Mouse (Mus musculus) hindbrain, embryonic 12.5 days (tissue): ENCODE measurements around the gene Gm10320. TPM values are rescaled to one million over a fixed set of nuclear protein-coding genes. Genes with fewer than 3 reads are reported as not detected.

ENCODE experiments used
- ATAC-seq: fragments of 200-750 bp; cut with Nextera tagmentation; 2 replicates; pipeline ENCODE4 v1.8.0; 2017; ENCODE audit warnings: moderate TSS enrichment; ENCODE audit not compliant: low FRiP score
- H3K27ac ChIP-seq: fragments of 300-500 bp; sonication (generic); 2 replicates; pipeline ENCODE4 v1.5.1; 2016; ENCODE audit warnings: mild to moderate bottlenecking
- H3K27me3 ChIP-seq: fragments of 300-500 bp; sonication (generic); 2 replicates; pipeline ENCODE4 v1.6.1; 2016; ENCODE audit warnings: mild to moderate bottlenecking
- H3K36me3 ChIP-seq: fragments of 300-500 bp; sonication (generic); 2 replicates; pipeline ENCODE4 v1.6.1; 2016; ENCODE audit warnings: mild to moderate bottlenecking
- H3K4me1 ChIP-seq: fragments of 300-500 bp; sonication (generic); 2 replicates; pipeline ENCODE4 v1.6.1; 2016
- H3K4me2 ChIP-seq: fragments of 300-500 bp; sonication (generic); replicated peaks from 2 replicates; pipeline ENCODE4 v1.6.1; 2016; ENCODE audit warnings: mild to moderate bottlenecking
- H3K4me3 ChIP-seq: fragments of 300-500 bp; sonication (generic); 2 replicates; pipeline ENCODE4 v1.5.1; 2016; ENCODE audit warnings: mild to moderate bottlenecking
- H3K9ac ChIP-seq: fragments of 300-500 bp; sonication (generic); 2 replicates; pipeline ENCODE4 v1.6.1; 2016; ENCODE audit warnings: mild to moderate bottlenecking, moderate library complexity
- H3K9me3 ChIP-seq: fragments of 300-500 bp; sonication (generic); replicated peaks from 2 replicates; pipeline ENCODE4 v1.6.1; 2016; ENCODE audit warnings: mild to moderate bottlenecking
- WGBS: fragments of 180-500 bp; shearing (Covaris S2); methylation state at CpG from one replicate; pipeline ENCODE4 v1.1.7; 2016; 5-methylcytosine and 5-hydroxymethylcytosine counted together
- polyA plus RNA-seq: library from polyadenylated mRNA; unstranded; fragments of >200 nt; fragmentation: Nextera tagmentation; extraction: Ambion mirVana; gene quantifications from 2 replicates; pipeline ENCODE4 v1.2.1, GENCODE M21; 2016

Gene Gm10320
- polyA plus RNA-seq, 1 experiment from 2014 or later = not detected

GRCm38 (mm10) chr13:98518341-98518740 lies 26.5 kb upstream of the Gm10320 start:
- no peaks in the 10 kb centered on the region for H3K27me3 ChIP-seq
- H3K9me3 ChIP-seq = no peaks in the 10 kb centered on the region
- H3K9ac ChIP-seq = no peak overlapping the region
- H3K27ac ChIP-seq = no peak overlapping the region
- no peak overlapping the region for H3K4me3 ChIP-seq
- H3K4me2 ChIP-seq = no peak overlapping the region
- no peak for ATAC-seq
- 25% methylated on average over 11 of the region's 11 CpGs for WGBS
- 0 out of 2 replicates have a peak, but pooled peaks cover 3% of the 10 kb centered on the region for H3K4me1 ChIP-seq
- H3K36me3 ChIP-seq = no peaks in the 10 kb centered on the region

GRCm38 (mm10) chr13:98517666-98518065 lies 25.9 kb upstream of the Gm10320 start:
- ATAC-seq = no peak
- no peak overlapping the region for H3K9ac ChIP-seq
- H3K4me2 ChIP-seq = no peak overlapping the region
- H3K4me3 ChIP-seq = no peak overlapping the region
- no peaks in the 10 kb centered on the region for H3K27me3 ChIP-seq
- H3K4me1 ChIP-seq = 0 out of 2 replicates have a peak, but pooled peaks cover 3% of the 10 kb centered on the region
- no peaks in the 10 kb centered on the region for H3K36me3 ChIP-seq
- 51% methylated on average over 5 of the region's 5 CpGs for WGBS
- H3K9me3 ChIP-seq = no peaks in the 10 kb centered on the region
- H3K27ac ChIP-seq = no peak overlapping the region

- no peak overlapping the region for H3K9ac ChIP-seq
- 0 out of 2 replicates have a peak, but pooled peaks cover 3% of the 10 kb centered on the region for H3K4me1 ChIP-seq
- no peak overlapping the region for H3K4me2 ChIP-seq
- H3K27me3 ChIP-seq = no peaks in the 10 kb centered on the region
- H3K36me3 ChIP-seq = no peaks in the 10 kb centered on the region
- H3K27ac ChIP-seq = no peak overlapping the region
- 86% methylated on average over 4 of the region's 4 CpGs for WGBS
- no peak overlapping the region for H3K4me3 ChIP-seq
- no peaks in the 10 kb centered on the region for H3K9me3 ChIP-seq
- ATAC-seq = no peak
Measured at GRCm38 (mm10) chr13:98516985-98517384, 25.2 kb upstream of the Gm10320 start.

- Histone ChIP-seq H3K9me3 (no peaks in the 10 kb centered on the region), H3K27ac (no peak overlapping the region)
- WGBS = 75% methylated on average over 4 of the region's 4 CpGs
Measured at GRCm38 (mm10) chr13:98512066-98512465, 20.3 kb upstream of the Gm10320 start.

GRCm38 (mm10) chr13:98507656-98508055 lies 15.9 kb upstream of the Gm10320 start:
- 70% methylated on average over 2 of the region's 2 CpGs for WGBS
- H3K4me3 ChIP-seq = no peak overlapping the region
- H3K36me3 ChIP-seq = no peaks in the 10 kb centered on the region
- H3K27me3 ChIP-seq = peaks cover 53% of the 10 kb centered on the region
- ATAC-seq = no peak
- peaks cover 12% of the 10 kb centered on the region for H3K4me1 ChIP-seq
- H3K4me2 ChIP-seq = no peak overlapping the region
- H3K9me3 ChIP-seq = no peaks in the 10 kb centered on the region
- H3K9ac ChIP-seq = no peak overlapping the region
- no peak overlapping the region for H3K27ac ChIP-seq

More at GRCm38 (mm10) chr13:98512066-98512465, 20.3 kb upstream of the Gm10320 start:
- H3K27me3 ChIP-seq = peaks cover 17% of the 10 kb centered on the region
- H3K4me3 ChIP-seq = no peak overlapping the region
- no peak for ATAC-seq
- no peaks in the 10 kb centered on the region for H3K4me1 ChIP-seq
- no peaks in the 10 kb centered on the region for H3K36me3 ChIP-seq
- H3K9ac ChIP-seq = no peak overlapping the region
- no peak overlapping the region for H3K4me2 ChIP-seq

DNA sequence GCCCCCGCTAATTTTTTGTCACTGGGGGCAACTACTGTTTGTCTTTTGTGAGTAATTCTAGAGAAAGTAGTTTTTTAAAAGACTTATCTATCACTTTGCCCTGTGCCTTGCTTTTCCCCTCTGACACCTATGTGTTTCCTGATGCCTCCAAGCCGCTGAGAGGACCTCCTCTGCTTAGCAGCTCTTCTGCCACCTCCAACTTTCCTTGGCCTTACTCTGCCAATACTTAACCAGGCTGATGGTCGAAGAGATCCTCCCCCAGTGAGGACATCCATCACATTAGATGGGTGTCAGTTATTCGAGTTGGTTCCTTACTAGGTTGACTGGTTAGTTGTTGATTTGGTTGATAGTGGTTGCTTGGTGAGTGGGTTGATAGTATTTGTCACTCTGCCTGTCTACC lies 14.7 kb upstream of the Gm10320 start:
- Histone ChIP-seq H3K9me3 (no peaks in the 10 kb centered on the region), H3K27ac (no peak overlapping the region), H3K4me2 (no peak overlapping the region), H3K4me1 (peaks cover 12% of the 10 kb centered on the region), H3K4me3 (no peak overlapping the region), H3K9ac (no peak overlapping the region), H3K27me3 (peaks cover 65% of the 10 kb centered on the region), H3K36me3 (no peaks in the 10 kb centered on the region)
- ATAC-seq = no peak
- 18% methylated on average over 4 of the region's 4 CpGs for WGBS

- H3K4me3 ChIP-seq = no peak overlapping the region
- peaks cover 12% of the 10 kb centered on the region for H3K4me1 ChIP-seq
- ATAC-seq = no peak
- no peaks in the 10 kb centered on the region for H3K36me3 ChIP-seq
- no peak overlapping the region for H3K9ac ChIP-seq
- no peak overlapping the region for H3K27ac ChIP-seq
- H3K9me3 ChIP-seq = no peaks in the 10 kb centered on the region
- 17% methylated on average over 6 of the region's 6 CpGs for WGBS
- H3K4me2 ChIP-seq = no peak overlapping the region
- peaks cover 70% of the 10 kb centered on the region for H3K27me3 ChIP-seq
Measured at GRCm38 (mm10) chr13:98505989-98506388, 14.2 kb upstream of the Gm10320 start.

DNA sequence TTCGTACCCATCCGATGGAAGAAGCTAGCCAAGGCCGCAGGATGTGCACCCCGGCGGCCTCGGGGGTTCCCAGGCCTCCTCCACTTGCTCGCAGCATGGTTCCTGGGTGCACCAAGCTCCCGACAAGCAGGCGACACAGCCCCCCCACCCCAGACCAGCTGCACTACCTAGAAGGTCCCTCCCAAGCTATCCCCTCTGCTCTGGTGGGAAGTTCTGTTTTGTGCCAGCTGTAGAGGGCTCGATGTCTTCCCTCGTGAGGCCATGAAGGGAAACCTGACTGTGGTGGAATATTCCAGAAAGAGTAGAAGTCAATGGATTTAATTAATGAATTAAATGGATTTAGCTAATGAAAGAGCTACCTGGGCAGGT lies 13.7 kb upstream of the Gm10320 start:
- Histone ChIP-seq H3K4me2 (0 out of 2 replicates have a peak overlapping the region, but pooled peaks have one; percentile 66), H3K36me3 (no peaks in the 10 kb centered on the region), H3K4me1 (peaks cover 12% of the 10 kb centered on the region), H3K27ac (no peak overlapping the region), H3K27me3 (peaks cover 75% of the 10 kb centered on the region), H3K4me3 (no peak overlapping the region), H3K9ac (no peak overlapping the region), H3K9me3 (no peaks in the 10 kb centered on the region)
- 0 out of 2 replicates have a peak, but pooled peaks have one; percentile 29 for ATAC-seq
- WGBS = 3% methylated on average over 11 of the region's 11 CpGs

DNA sequence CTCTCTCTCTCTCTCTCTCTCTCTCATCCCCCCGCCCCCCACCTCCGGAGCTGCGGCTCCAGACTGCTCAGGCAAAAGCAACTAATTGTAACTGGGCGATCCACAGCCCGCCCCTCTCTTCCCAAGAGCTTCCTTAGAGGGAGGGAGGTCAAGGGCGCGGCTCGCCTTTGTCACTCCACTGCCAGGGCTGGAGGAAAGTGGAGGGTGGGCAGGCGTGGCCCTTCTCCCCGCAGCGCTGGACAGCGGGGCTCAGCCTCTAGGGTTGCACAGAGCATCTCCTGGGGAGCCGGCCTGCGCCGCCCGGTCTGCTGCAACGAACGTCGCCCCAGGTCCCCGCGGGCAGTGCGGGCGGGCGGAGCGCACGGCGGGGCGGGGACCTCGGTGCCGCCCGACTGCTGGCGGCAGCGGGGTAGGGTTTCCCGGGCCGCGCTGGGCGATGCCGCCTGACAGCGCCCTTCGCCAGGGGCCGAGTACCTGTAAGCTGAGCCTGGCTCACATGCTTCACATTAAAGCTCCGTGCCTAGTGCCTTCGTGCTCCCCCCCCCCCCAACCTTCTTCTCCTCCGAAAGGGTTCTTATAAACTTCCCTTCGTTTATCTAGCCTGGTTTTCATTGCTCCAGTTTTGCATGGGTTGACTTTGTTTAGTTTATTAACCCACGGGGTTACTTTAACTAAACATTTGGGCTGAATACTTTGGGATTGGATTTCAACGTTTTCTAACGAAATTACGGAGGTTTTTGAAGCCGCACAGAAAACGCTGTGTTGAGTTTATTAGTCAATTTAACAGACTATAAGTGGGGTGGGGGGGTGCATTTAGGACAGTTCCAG lies 13.1 kb upstream of the Gm10320 start:
- Histone ChIP-seq H3K4me1 (peaks cover 12% of the 10 kb centered on the region), H3K4me3 (peak overlapping the region; percentile 35), H3K4me2 (peak overlapping the region; percentile 66), H3K27me3 (peaks cover 81% of the 10 kb centered on the region), H3K9ac (peak overlapping the region; percentile 37; the same call in 1 of the 2 replicates), H3K9me3 (no peaks in the 10 kb centered on the region), H3K36me3 (no peaks in the 10 kb centered on the region), H3K27ac (peak overlapping the region; percentile 58; the same call in 1 of the 2 replicates)
- 1% methylated on average over 40 of the region's 51 CpGs for WGBS
- ATAC-seq = peak; percentile 63

GRCm38 (mm10) chr13:98504181-98504660 lies 12.4 kb upstream of the Gm10320 start:
- H3K9ac ChIP-seq = 0 out of 2 replicates have a peak overlapping the region, but pooled peaks have one; percentile 32
- no peak overlapping the region for H3K27ac ChIP-seq
- WGBS = under 1% methylated on average over 27 of the region's 27 CpGs

GRCm38 (mm10) chr13:98503601-98504000 lies 11.8 kb upstream of the Gm10320 start:
- no peaks in the 10 kb centered on the region for H3K36me3 ChIP-seq
- ATAC-seq = no peak

More at GRCm38 (mm10) chr13:98504181-98504660, 12.4 kb upstream of the Gm10320 start:
- H3K27me3 ChIP-seq = peaks cover 86% of the 10 kb centered on the region
- peaks cover 12% of the 10 kb centered on the region for H3K4me1 ChIP-seq
- H3K4me3 ChIP-seq = peak overlapping the region; percentile 35
- H3K4me2 ChIP-seq = peak overlapping the region; percentile 66
- H3K36me3 ChIP-seq = no peaks in the 10 kb centered on the region
- no peaks in the 10 kb centered on the region for H3K9me3 ChIP-seq
- ATAC-seq = peak; percentile 40

GRCm38 (mm10) chr13:98502813-98503341 lies 11.1 kb upstream of the Gm10320 start:
- Histone ChIP-seq H3K4me1 (peaks cover 12% of the 10 kb centered on the region), H3K27me3 (peaks cover 93% of the 10 kb centered on the region), H3K9me3 (no peaks in the 10 kb centered on the region), H3K4me3 (peak overlapping the region; percentile 17), H3K4me2 (peak overlapping the region; percentile 47), H3K36me3 (no peaks in the 10 kb centered on the region), H3K9ac (0 out of 2 replicates have a peak overlapping the region, but pooled peaks have one; percentile 29), H3K27ac (peak overlapping the region; percentile 32; the same call in 1 of the 2 replicates)
- ATAC-seq = no peak
- whole genome bisulfite sequencing = under 1% methylated on average over 27 of the region's 27 CpGs

More at GRCm38 (mm10) chr13:98503601-98504000, 11.8 kb upstream of the Gm10320 start:
- peaks cover 90% of the 10 kb centered on the region for H3K27me3 ChIP-seq
- no peak overlapping the region for H3K27ac ChIP-seq
- peak overlapping the region; percentile 66 for H3K4me2 ChIP-seq
- WGBS = 2% methylated on average over 8 of the region's 8 CpGs
- H3K4me1 ChIP-seq = peaks cover 12% of the 10 kb centered on the region
- H3K9me3 ChIP-seq = no peaks in the 10 kb centered on the region
- no peak overlapping the region for H3K4me3 ChIP-seq
- H3K9ac ChIP-seq = no peak overlapping the region
